Mouse (Mus musculus) heart, adult 2 months (tissue): Measurements from ENCODE around the gene Btbd6. TPM values are rescaled to one million over a fixed set of nuclear protein-coding genes. Genes with fewer than 3 reads are reported as not detected.

Experiments
- DNase-seq, 2 experiments: peaks; one replicate each; pipeline ENCODE4 v3.0.0; 2021
- H3K27ac ChIP-seq: fragments of 200-600 bp; 2 replicates; pipeline ENCODE4 v1.8.1; 2022
- H3K27me3 ChIP-seq: fragments of 200-500 bp; 2 replicates; pipeline ENCODE4 v1.6.1; 2012; ENCODE audit warnings: mild to moderate bottlenecking, low read length, inconsistent platforms, mixed read lengths; ENCODE audit not compliant: control insufficient read depth, insufficient read depth
- H3K36me3 ChIP-seq: fragments of 200-500 bp; 2 replicates; pipeline ENCODE4 v1.6.1; 2012; ENCODE audit warnings: low read length, inconsistent platforms; ENCODE audit not compliant: control insufficient read depth, insufficient read depth
- H3K4me1 ChIP-seq: fragments of 200-500 bp; 2 replicates; pipeline ENCODE4 v1.6.1; 2011; ENCODE audit warnings: low read length; ENCODE audit not compliant: control insufficient read depth, insufficient read depth
- H3K4me3 ChIP-seq: fragments of 200-600 bp; 2 replicates; pipeline ENCODE4 v1.8.1; 2022
- H3K79me2 ChIP-seq: fragments of 200-500 bp; replicated peaks from 2 replicates; pipeline ENCODE4 v1.6.1; 2012; ENCODE audit warnings: mild to moderate bottlenecking, inconsistent platforms, low read length, moderate library complexity, mixed read lengths; ENCODE audit not compliant: control insufficient read depth, insufficient read depth
- H3K9ac ChIP-seq: fragments of 200-500 bp; 2 replicates; pipeline ENCODE4 v1.6.1; 2012; ENCODE audit warnings: low read depth, mild to moderate bottlenecking, control low read depth, inconsistent platforms, low read length, mixed read lengths
- CTCF ChIP-seq: fragments of 200-600 bp; IDR thresholded peaks from 2 replicates; pipeline ENCODE4 v1.8.1; 2022; ENCODE audit warnings: antibody characterized with exemption, mild to moderate bottlenecking, moderate library complexity
- EP300 ChIP-seq: fragments of 200-500 bp; IDR thresholded peaks from 2 replicates; pipeline ENCODE4 v1.6.1; 2011; ENCODE audit warnings: low read depth, low read length, control low read depth; ENCODE audit not compliant: insufficient read depth
- POLR2A ChIP-seq: fragments of 200-500 bp; IDR thresholded peaks from 2 replicates; pipeline ENCODE4 v1.6.1; 2011; ENCODE audit warnings: mild to moderate bottlenecking, low read depth, low read length, control low read depth; ENCODE audit not compliant: insufficient read depth
- WGBS: fragments of 180-500 bp; shearing (Covaris S2); methylation state at CpG from one replicate; pipeline ENCODE4 v1.1.7; 2018; 5-methylcytosine and 5-hydroxymethylcytosine counted together
- intact Hi-C: fragments of 180-260 bp; cut with DNase I; formaldehyde crosslinking; loops from one replicate; pipeline ENCODE4 v1.15.1; 2025
- polyA plus RNA-seq: library from polyadenylated mRNA; depleted of rRNA; stranded (reverse); fragments of >200 nt; gene quantifications from 2 replicates; pipeline ENCODE4 v1.2.3, GENCODE M21; 2012
- total RNA-seq, 2 experiments: library from RNA; stranded (reverse); gene quantifications; 2 replicates each; pipeline ENCODE4 v1.2.3; 2021

Gene Btbd6
- total and polyA plus RNA-seq, 3 experiments: 21.8 to 27.4 (median 24.3) TPM

DNA sequence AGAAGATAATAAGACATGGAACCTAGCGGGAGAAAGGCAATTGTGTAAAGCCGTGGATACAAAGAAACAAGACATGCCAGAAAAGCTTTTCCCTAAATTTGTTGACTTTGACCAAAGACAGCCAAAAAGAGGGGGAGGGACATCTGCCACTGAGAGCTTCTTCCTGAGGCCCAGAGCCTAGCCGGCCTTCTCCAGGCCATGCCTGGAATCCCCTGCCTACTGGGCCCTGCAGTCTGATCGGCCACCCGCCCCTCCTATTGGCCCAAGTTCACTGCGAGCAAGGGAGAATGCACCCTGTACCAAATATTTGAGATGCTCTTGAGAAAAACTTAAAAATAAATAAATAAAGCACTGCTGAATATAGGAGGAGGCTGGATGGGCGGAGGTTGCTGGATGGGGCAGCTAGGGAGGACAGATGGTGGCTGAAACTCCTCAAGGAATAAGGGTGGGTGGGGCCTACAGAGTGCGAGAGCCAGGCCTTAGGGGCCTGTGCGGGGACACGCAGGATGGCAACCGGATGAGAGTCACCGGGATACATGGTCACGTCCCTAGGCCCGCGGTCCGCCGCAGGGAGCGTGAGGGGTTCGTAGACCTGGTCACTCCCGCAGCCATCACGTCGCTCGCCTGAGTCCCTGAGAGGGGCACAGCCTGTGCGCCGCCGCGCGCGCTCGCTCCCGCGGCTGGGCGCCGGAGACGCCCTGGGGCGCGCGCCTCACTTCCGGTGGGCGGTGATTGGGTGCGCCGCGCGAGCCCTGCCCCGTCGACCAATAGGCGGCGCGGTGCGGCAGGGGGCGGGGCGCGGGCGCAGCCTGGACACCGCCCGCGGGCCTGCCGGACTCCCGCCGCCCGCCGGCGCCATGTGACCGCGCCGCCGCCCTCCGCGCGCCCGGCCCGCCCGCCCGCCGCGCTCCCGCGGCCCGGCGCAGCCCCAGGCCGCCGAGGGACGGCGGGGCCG, 37.6 kb downstream of the Btbd6 start, which contains the start of gene Pacs2:
Gene Pacs2, plus strand, starts transcription at position 905 of the 955 bp plus-strand sequence.
- H3K36me3 ChIP-seq: no peaks in the 10 kb centered on the region
- peaks cover 8% of the 10 kb centered on the region for H3K4me1 ChIP-seq
- TF ChIP-seq POLR2A: peak; percentile 96
- TF ChIP-seq CTCF: no peak
- no peak; the same call in 1 of the 2 replicates for TF ChIP-seq EP300
- H3K4me3 ChIP-seq: peak within 1 kb of the TSS; percentile 89
- H3K27me3 ChIP-seq: no peaks in the 10 kb centered on the region
- intact Hi-C loops: loop anchor here (1.0 to 2.0 kb wide), 2 partner anchors 13 to 29 kb away; no protein-coding TSS in a partner anchor
- peak within 1 kb of the TSS; percentile 100 for H3K9ac ChIP-seq
- DNase-seq: peak; percentile 98
- 0 out of 2 replicates have a peak, but pooled peaks cover 2% of the 10 kb centered on the region for H3K79me2 ChIP-seq
- peak within 1 kb of the TSS; percentile 98 for H3K27ac ChIP-seq
- WGBS: 8% methylated on average over 83 of the region's 85 CpGs

DNA sequence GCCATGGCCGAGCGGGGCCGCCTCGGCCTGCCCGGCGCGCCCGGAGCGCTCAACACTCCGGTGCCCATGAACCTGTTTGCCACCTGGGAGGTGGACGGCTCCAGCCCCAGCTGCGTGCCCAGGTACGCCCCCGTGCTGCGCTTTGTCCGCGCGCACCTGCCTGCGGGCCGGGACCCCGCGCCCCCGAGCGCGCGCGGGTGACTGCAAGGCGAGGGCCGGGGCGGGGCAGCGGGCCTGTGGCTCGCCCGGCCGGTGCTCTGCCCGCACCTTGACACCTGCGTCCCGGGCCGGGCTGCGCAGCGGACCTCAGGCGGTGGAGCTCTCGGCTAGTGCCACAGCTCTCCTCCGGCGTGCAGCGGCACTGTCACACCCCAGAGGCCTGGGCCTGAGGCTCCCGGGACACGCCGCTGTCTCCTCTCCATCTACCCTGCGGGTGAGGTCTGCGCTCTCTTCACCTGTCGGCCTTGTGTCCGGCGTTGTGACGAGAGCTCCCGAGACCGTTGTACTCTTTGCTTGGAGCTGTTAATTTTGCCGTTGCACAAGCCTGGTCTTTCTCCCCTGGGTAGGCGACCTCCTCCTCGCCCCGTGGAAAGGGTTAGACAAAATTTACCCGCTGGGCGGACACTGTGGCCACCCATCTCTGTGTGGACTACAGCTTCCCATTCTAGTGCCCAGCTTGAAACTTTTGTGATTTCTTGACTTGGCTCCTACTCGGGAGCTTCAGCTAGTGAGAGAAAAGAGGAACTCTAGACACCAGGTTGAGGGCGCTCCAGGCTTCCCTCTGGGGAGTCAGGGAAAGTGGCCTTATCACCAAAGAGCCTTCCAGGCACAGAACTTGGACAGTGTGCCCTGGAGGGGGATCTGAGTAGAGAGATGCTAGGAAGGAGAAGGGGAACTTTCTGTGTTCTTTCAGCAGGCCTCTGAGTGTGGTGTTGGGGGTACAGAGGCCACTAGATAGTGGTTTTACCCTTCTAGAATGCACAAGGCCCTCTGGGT, 38.6 kb downstream of the Btbd6 start:
- Histone ChIP-seq H3K27me3 (no peaks in the 10 kb centered on the region), H3K36me3 (no peaks in the 10 kb centered on the region), H3K4me3 (peak overlapping the region; percentile 80), H3K79me2 (0 out of 2 replicates have a peak, but pooled peaks cover 2% of the 10 kb centered on the region), H3K9ac (peak overlapping the region; percentile 100), H3K27ac (peak overlapping the region; percentile 94), H3K4me1 (peaks cover 8% of the 10 kb centered on the region)
- TF ChIP-seq CTCF (peak; percentile 14; the same call in 1 of the 2 replicates), EP300 (no peak), POLR2A (no peak)
- DNase-seq: peak; percentile 74
- intact Hi-C loops: loop anchor here (1.0 to 2.0 kb wide), 2 partner anchors 14 to 28 kb away; no protein-coding TSS in a partner anchor
- WGBS: 3% methylated on average over 64 of the region's 64 CpGs

DNA sequence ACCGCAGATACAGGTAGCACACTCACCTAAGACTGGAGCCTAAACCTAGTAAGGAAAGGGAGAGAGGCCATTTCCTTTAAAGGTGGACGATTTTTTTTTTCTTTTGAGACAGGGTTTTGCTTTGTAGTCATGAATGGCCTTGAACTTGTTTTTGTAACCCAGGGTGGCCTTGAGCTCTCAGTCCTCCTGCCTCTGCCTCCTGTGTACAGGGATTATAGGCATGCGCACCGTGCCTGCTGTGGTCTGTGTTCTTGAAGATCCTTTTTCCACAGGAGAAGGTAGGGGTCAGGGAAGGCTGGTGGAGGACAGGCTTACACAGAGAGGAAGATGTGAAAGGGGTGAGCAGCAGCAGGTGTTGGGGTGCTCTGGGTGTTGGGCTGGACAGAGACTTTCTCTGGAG, 39.7 kb downstream of the Btbd6 start:
- H3K79me2 ChIP-seq: 0 out of 2 replicates have a peak, but pooled peaks cover 2% of the 10 kb centered on the region
- no peaks in the 10 kb centered on the region for H3K27me3 ChIP-seq
- DNase-seq: no peak
- H3K36me3 ChIP-seq: no peaks in the 10 kb centered on the region
- intact Hi-C loops: loop anchor here (2.0 kb wide), 1 partner anchor 27 kb away; no protein-coding TSS in a partner anchor
- no peak overlapping the region for H3K4me3 ChIP-seq
- no peak overlapping the region for H3K9ac ChIP-seq
- TF ChIP-seq EP300 (no peak), CTCF (no peak)
- H3K27ac ChIP-seq: no peak overlapping the region
- peaks cover 8% of the 10 kb centered on the region for H3K4me1 ChIP-seq
- 74% methylated on average over 4 of the region's 4 CpGs for WGBS

DNA sequence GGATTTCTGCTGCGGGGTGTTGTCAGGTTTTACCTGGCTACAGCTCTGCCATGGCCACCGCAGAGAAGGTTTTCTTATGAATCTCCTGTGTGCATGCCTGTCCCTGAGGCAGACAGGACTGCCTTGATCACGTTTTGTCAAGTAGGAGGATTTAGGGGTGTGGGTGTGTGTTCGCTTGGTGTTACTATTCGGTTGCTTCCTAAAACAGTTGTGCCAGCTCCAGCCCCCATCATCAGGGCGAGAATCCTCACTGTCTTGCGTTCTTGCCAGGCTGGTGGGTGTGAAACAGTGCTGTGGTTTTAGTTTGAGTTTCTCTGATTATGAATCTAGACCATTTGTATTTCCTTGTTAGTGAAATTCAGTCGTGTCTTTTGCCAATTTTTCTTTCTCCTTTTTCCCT, 40.7 kb downstream of the Btbd6 start:
- 64% methylated on average over 8 of the region's 8 CpGs for WGBS
- H3K4me3 ChIP-seq: no peak overlapping the region
- TF ChIP-seq CTCF: no peak
- H3K36me3 ChIP-seq: no peaks in the 10 kb centered on the region
- H3K4me1 ChIP-seq: peaks cover 6% of the 10 kb centered on the region
- H3K27me3 ChIP-seq: no peaks in the 10 kb centered on the region
- 0 out of 2 replicates have a peak, but pooled peaks cover 2% of the 10 kb centered on the region for H3K79me2 ChIP-seq
- intact Hi-C loops: no loop called here
- no peak overlapping the region for H3K27ac ChIP-seq
- no peak overlapping the region for H3K9ac ChIP-seq
- DNase-seq: no peak

DNA sequence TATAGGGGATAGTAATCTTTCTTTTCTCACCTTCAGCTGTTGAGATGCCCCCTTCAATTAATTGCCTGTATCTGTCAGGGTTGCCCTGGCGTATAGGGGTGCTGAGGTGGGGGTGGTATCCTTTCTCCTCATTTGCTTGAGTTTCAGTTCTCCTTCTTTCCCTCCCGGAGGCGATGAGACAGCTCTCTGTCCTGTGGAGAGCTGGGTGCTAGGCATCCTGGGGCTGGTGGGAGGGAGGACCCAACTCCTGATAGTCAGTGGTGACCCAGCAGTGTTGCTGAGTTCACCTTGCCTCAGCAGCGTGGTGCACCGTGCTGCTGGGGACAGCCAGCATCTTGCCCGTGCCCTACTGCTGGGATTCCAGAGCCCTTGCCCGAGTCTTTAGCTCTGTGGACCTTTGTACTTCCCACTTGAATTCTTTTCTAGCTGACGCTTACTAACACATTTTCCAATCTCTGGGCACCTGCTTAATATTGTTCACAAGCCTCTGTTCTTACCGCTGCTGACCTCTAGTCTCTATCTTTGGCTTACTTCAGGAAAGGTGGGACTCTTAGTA, 41.2 kb downstream of the Btbd6 start:
- no peak for DNase-seq
- no peaks in the 10 kb centered on the region for H3K27me3 ChIP-seq

More for the DNA sequence above, 41.2 kb downstream of the Btbd6 start:
- Histone ChIP-seq H3K4me1 (peaks cover 6% of the 10 kb centered on the region), H3K4me3 (no peak overlapping the region), H3K9ac (no peak overlapping the region), H3K27ac (no peak overlapping the region), H3K36me3 (no peaks in the 10 kb centered on the region), H3K79me2 (0 out of 2 replicates have a peak, but pooled peaks cover 2% of the 10 kb centered on the region)
- TF ChIP-seq EP300 (no peak), POLR2A (no peak), CTCF (no peak)
- intact Hi-C loops: no loop called here
- 72% methylated on average over 9 of the region's 9 CpGs for WGBS
